Mouse (Mus musculus) embryonic fibroblast, embryonic 13.5 days (primary cell): Measurements from ENCODE around the gene Upk1b.

Experiments used
- CTCF ChIP-seq: IDR thresholded peaks from 2 replicates; pipeline ENCODE4 v1.5.1; 2011; ENCODE audit warnings: mild to moderate bottlenecking, control low read depth, low read length, moderate library complexity, borderline replicate concordance; ENCODE audit not compliant: insufficient read depth
- POLR2A ChIP-seq: IDR thresholded peaks from 2 replicates; pipeline ENCODE4 v1.6.1; 2011; ENCODE audit warnings: low read depth, mild to moderate bottlenecking, control low read depth, low read length, moderate library complexity

DNA sequence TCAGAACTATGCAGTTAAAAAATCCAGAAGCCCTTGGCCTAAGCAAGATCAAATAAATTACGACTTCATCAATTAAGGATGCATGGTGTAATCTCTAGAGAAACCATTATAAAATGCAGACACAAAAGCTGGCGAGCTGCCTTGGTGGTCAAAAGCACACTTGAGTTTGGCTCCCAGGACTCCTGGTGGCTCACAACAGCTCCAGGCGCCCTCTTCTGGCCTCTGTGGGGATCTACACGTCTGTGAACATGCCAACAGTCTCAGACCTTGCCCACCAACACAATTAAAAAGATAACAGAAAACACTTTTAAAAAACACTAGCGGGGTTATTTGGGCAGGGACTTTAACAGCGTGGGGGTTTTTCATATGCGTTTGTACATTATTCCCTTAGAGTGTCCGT, 12.4 kb upstream of the Upk1b start:
- peak; percentile 57 for TF ChIP-seq CTCF
- no peak for TF ChIP-seq POLR2A
